Mouse (Mus musculus) 3T3-L1 (cell line): ENCODE results near the gene Erbb2.

Experiments used
- DNase-seq: peaks from one replicate; pipeline ENCODE4 v3.0.0-alpha.2; 2015; ENCODE audit warnings: low read depth, low spot score

Gene Erbb2

GRCm38 (mm10) chr11:98481231-98481630 lies 69.0 kb downstream of the Erbb2 start:
- no peak for DNase-seq

- DNase-seq: no peak
Measured at GRCm38 (mm10) chr11:98482067-98482466, 69.8 kb downstream of the Erbb2 start.

- no peak for DNase-seq
Measured at GRCm38 (mm10) chr11:98485749-98486148, 73.5 kb downstream of the Erbb2 start.
